Mouse (Mus musculus) right cerebral cortex, postnatal 36 days (tissue): ENCODE data around the gene Gli2.
A peak's percentile ranks its signal among the peaks of the same experiment; 100 is the strongest.

Experiments
- DNase-seq, 2 experiments: peaks; one replicate each; pipeline ENCODE4 v3.0.0; 2022; ENCODE audit warnings: low spot score in 2 of 2, mixed read lengths in 1 of 2

The Gli2 gene

GRCm38 (mm10) chr1:118994482-118995105, 58.8 kb downstream of the Gli2 start:
- no peak for DNase-seq

DNA sequence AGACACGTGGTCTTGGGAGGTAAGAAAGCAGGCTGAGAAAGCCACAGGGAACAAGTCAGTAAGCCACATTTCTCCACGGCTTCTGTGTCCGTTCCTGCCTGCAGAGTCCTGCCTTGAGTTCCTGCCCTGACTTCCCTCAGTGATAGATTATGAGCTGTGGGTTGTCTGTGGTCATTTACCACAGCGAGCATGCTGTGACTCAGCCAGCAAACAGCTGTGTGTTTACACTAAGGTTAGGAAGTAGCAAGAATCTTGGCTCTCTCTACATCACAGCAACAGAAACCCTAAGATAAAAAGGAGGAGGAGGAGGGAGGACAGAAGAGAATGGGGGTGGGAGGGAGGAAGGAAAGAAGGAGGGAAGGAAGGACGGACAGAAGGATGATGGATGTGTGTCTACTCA, 59.6 kb downstream of the Gli2 start:
- DNase-seq, result no peak

- no peak for DNase-seq
These were observed 65.1 kb downstream of the Gli2 start for GRCm38 (mm10) chr1:118988331-118988730.

DNA sequence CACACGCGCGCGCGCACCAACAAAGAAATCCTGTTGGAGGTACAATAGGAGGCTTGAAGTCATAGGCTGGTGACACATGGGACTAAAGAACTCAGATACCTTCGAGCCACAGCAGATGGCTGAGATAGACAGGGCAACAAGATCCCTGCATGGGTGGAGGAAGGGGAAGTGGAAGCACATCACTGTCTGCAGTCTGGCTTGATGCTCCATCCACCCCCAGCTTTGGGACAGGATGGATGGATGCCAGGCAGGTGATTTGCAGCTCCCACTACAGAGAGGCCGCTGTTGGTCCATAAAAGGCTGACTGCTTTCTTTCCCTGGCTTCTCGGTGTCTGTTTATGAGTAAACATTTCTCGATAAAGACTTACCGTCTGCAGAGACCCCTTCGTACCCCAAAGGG, 65.9 kb downstream of the Gli2 start:
- no peak for DNase-seq

- DNase-seq, result no peak
These were observed 70.0 kb downstream of the Gli2 start for GRCm38 (mm10) chr1:118983389-118983788.

GRCm38 (mm10) chr1:118982805-118983211, 70.6 kb downstream of the Gli2 start:
- no peak for DNase-seq

GRCm38 (mm10) chr1:118981943-118982804, 71.2 kb downstream of the Gli2 start:
- peak in 1 of 2 experiments; percentile 5 for DNase-seq

- DNase-seq, result no peak
These were observed 72.8 kb downstream of the Gli2 start for GRCm38 (mm10) chr1:118980636-118981035.

DNA sequence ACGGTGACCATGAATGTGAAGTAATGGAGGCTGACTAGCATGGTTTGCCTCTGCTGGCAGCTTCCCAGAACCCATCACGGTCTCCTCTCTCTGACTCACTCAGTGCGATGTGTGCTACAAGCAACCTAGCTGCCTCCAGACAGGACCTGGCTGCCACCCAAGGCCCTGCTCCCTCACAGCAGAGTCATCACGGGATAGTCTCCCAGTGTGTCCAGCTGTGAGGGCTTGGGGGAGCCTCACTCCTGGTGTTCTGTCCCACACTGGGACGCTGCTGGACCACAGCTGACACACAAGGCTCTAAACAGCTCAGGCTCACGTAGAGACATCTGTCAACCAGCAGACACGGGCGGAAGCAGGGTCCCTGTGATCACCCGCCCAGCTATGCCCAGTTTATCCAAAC, 76.8 kb downstream of the Gli2 start:
- peak; percentile 24 to 29 for DNase-seq

GRCm38 (mm10) chr1:118975376-118975775, 78.0 kb downstream of the Gli2 start:
- no peak for DNase-seq

DNA sequence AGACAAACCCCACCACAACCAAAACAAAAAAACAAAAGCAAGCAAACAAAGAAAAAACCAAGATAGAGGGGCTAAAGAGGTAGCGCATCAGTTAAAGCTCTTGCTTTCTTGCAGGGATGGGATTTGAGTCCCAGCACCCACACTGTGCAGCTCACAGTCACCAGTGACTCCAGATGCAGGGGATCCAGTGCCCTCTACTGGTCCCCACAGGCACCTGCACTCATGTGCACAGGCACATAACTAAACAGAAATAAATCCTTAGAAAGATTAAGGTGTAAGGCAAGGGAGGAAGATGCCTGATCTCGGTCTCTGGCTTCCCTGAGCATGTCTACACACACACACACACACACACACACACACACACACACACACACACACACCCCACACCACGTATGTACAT, 83.4 kb downstream of the Gli2 start:
- no peak for DNase-seq

DNA sequence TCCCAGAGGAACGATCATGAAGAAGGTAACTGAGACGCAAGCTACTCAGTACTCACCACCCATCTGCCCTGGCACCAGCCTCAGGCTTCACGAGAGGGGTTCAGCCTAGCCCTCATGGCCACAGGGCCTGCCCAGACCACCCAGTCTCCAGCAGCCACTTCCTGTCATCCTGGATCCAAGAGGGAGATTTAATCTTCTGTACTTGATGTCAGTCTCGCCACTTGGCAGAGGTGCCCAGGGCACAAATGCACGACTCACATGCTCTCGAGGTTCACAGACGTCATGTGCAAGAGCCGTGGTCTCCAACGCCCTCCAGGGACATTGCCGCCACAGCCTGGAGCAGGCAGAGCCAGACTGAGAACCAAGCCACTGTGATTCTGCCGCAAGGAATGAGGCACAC, 84.0 kb downstream of the Gli2 start:
- no peak for DNase-seq

DNA sequence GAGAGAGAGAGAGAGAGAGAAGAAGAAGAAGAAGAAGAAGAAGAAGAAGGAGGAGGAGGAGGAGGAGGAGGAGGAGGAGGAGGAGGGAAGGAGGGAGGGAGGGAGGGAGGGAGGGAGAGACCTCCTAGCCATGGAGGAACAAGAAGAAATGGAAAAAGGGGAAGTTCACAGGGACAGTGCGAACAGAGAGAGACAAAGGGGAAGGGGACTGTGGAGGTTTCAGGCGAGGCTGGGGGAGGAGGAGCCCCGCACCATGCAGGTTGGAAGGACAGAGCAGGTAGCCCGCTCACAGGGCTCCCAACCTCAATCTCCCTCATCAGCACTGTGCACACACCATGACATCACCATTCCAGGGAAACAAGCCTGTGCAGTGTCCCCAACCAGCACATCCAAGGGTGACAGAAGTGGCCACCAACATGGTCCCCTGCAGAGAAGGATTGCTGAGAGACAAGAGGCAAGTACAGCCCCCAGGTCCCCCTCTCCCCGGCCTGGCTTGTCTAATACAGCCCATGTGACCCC, 84.7 kb downstream of the Gli2 start:
- DNase-seq, result no peak

DNA sequence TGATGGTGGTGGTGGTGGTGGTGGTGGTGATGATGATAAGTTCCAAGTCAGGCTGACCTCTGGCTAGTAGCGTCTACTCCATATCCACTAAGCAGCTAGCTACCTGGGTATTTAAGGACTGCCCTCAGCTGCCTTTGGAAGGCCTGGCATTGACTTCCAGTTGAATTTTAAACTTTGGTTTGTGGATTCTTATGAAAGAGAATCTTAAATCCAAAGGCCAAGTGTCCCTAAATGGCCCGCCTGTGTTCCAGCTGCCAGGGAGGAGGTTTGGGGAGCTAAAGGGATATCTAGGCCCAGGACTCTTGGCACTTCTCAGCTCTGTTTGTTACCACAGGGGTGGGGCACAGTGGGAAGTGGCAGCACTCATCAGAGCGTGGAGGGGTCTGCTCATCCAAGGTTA, 85.4 kb downstream of the Gli2 start:
- DNase-seq, result no peak

DNA sequence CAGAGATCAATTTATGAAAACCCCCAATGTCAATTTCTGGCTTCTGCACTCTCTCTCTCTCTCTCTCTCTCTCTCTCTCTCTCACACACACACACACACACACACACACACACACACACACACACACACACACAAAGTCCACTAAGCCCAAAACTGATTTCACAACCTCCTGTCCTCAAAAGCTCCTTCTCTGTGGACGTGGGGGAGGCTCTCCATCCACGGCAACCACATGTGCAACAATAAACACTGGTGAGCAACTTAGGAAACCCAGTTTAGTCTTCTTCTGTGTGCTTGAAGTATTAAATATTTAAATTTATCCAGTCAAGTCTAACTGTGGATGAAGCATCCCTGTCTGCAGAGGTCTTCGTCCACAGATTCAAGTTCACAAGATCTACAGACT, 86.1 kb downstream of the Gli2 start:
- no peak for DNase-seq

- DNase-seq, result no peak
These were observed 94.8 kb downstream of the Gli2 start for GRCm38 (mm10) chr1:118958644-118959043.

GRCm38 (mm10) chr1:118955791-118956190, 97.6 kb downstream of the Gli2 start:
- DNase-seq, result no peak

DNA sequence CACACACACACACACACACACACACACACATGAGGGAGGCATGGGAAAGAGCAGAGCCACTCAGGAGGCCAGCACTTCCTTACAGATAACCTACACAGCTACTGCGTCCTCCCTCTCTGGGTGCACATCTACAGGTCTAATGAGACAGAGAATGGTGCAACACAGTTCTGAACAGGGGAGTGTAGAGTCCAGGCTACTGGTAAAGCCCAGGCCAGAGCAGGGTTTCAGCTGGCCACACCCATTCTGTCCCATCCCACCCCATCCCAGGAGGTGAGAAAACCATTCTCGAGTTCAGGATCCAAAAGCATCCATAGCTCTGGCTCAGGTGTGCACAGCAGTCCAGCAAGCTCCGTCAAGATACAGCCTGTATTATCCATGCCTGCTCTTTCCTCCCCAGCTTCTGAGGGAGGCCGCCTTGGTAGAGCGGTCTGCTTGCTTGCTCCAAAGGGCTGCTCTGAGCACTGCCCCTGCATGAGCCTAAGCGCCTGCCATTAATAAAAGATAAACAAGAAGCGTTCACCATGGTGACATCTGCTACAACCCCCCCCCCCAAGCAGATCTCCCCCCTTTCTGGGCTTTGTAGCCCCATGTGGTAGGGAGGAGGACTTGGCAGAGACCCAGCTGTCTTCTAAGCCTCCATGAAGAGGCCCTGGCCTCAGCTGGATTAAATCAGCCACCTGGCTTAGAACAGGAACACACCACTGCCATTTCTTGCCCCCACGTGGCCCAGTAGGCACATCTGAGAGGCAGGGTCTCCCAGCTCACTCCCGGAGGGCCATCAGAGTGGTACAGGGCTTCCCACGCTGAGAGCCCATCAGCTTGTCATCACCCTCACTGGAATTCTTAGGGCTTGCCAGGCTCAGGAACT, 98.8 kb downstream of the Gli2 start:
- DNase-seq, result no peak

DNA sequence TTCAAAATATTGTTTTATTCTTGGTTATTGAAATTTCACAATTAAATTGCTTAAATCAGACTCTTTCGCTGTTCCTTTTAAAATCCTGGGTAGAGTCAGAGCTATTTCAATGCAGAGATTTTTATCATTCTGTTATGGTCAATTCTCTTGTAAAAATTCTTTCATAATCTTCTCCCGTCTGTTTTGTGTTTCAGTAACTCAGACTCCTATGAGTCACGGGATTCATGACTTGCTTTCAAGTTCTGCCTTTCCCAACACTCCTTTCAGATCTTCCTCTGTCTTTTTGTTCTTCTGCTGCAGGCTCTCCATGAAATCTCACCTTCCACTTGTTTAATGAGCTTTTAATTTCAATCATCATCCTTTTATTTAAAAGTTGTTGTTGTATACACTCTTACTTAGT, 100.4 kb downstream of the Gli2 start:
- no peak for DNase-seq

GRCm38 (mm10) chr1:118952318-118952717, 101.1 kb downstream of the Gli2 start:
- no peak for DNase-seq

DNA sequence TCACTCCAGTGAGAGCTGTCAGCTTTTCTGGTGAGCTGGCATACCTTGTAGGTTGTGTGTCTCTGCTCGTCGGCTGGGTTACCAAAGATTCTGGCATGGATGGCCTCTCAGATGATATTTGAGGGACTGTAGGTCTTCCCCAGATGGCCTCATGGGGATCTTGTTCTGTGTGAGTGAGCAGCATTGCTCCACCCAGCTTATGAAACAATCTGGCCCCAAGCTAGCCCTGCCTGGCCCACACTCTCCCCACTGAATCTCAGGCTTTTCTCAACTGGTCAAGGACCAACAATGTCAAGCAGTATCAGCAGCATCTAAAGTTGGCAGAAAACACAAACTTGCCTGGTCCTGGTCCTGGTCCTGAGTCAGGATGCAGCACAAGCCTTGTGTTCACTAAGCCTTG, 105.0 kb downstream of the Gli2 start:
- no peak for DNase-seq

DNA sequence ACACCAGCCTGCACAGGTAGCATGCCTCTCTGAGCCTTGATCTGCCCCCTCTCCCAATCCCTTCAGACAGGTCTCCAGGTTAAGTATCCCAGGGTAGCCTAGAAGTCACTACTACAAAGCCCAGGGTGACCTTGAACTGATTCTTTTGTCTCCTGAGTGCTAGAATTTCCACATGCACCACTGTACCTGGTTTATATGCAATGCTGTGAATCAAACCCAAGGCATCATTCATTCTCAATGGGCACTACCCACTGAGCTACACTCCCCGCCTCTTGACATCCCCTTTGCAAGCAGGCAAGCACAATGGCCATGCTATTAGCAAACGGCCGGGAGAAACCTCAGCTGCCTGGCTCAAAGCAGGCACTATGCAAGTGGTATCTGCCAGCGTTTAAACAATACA, 106.2 kb downstream of the Gli2 start:
- DNase-seq, result no peak
